Mouse (Mus musculus): ENCODE results near the gene Nedd4. TPM values are rescaled to one million over a fixed set of nuclear protein-coding genes. Genes with fewer than 3 reads are reported as not detected.

The Nedd4 gene
- polyA plus RNA-seq, 1 experiment from 2014 or later: 652 TPM

- no peak for ATAC-seq (ENCODE audit: low FRiP score, low TSS enrichment)
- Histone ChIP-seq H3K27ac (ENCODE audit: low read length) (no peak overlapping the region), H3K4me1 (ENCODE audit: insufficient read depth, low read length) (peaks cover 21% of the 10 kb centered on the region; the same call in 1 of the 2 replicates), H3K4me2 (replicated peaks; ENCODE audit: low read depth, low read length) (no peak overlapping the region), H3K9ac (replicated peaks; ENCODE audit: low read length) (no peak overlapping the region), H3K36me3 (ENCODE audit: insufficient read depth, low read length) (peaks cover 65% of the 10 kb centered on the region), H3K27me3 (ENCODE audit: insufficient read depth, low read length) (no peaks in the 10 kb centered on the region), H3K9me3 (ENCODE audit: low read length) (no peaks in the 10 kb centered on the region), H3K4me3 (ENCODE audit: low read length) (no peak overlapping the region)
- WGBS: 71% methylated on average over 5 of the region's 5 CpGs
Measured at GRCm38 (mm10) chr9:72691942-72692341, 29.8 kb downstream of the Nedd4 start.

GRCm38 (mm10) chr9:72693081-72693696 is 31.0 kb downstream of the Nedd4 start:
- no peak overlapping the region for H3K9ac ChIP-seq (replicated peaks; ENCODE audit: low read length)
- H3K27me3 ChIP-seq (ENCODE audit: insufficient read depth, low read length): no peaks in the 10 kb centered on the region
- H3K4me2 ChIP-seq (replicated peaks; ENCODE audit: low read depth, low read length): no peak overlapping the region
- peaks cover 59% of the 10 kb centered on the region for H3K36me3 ChIP-seq (ENCODE audit: insufficient read depth, low read length)
- no peak overlapping the region for H3K4me3 ChIP-seq (ENCODE audit: low read length)
- H3K4me1 ChIP-seq (ENCODE audit: insufficient read depth, low read length): peaks cover 29% of the 10 kb centered on the region
- 38% methylated on average over 24 of the region's 24 CpGs for WGBS
- no peaks in the 10 kb centered on the region for H3K9me3 ChIP-seq (ENCODE audit: low read length)
- no peak overlapping the region for H3K27ac ChIP-seq (ENCODE audit: low read length)
- no peak for ATAC-seq (ENCODE audit: low FRiP score, low TSS enrichment)

GRCm38 (mm10) chr9:72693861-72694260 is 31.7 kb downstream of the Nedd4 start:
- H3K4me1 ChIP-seq (ENCODE audit: insufficient read depth, low read length): peaks cover 33% of the 10 kb centered on the region
- WGBS: 83% methylated on average over 14 of the region's 14 CpGs
- no peaks in the 10 kb centered on the region for H3K9me3 ChIP-seq (ENCODE audit: low read length)
- no peaks in the 10 kb centered on the region for H3K27me3 ChIP-seq (ENCODE audit: insufficient read depth, low read length)
- H3K9ac ChIP-seq (replicated peaks; ENCODE audit: low read length): no peak overlapping the region
- no peak for ATAC-seq (ENCODE audit: low FRiP score, low TSS enrichment)
- H3K27ac ChIP-seq (ENCODE audit: low read length): no peak overlapping the region
- no peak overlapping the region for H3K4me2 ChIP-seq (replicated peaks; ENCODE audit: low read depth, low read length)
- H3K36me3 ChIP-seq (ENCODE audit: insufficient read depth, low read length): peaks cover 59% of the 10 kb centered on the region
- no peak overlapping the region for H3K4me3 ChIP-seq (ENCODE audit: low read length)

- no peak overlapping the region for H3K27ac ChIP-seq (ENCODE audit: low read length)
- no peak overlapping the region for H3K4me3 ChIP-seq (ENCODE audit: low read length)
- H3K9me3 ChIP-seq (ENCODE audit: low read length): no peaks in the 10 kb centered on the region
- H3K4me2 ChIP-seq (replicated peaks; ENCODE audit: low read depth, low read length): no peak overlapping the region
- H3K27me3 ChIP-seq (ENCODE audit: insufficient read depth, low read length): no peaks in the 10 kb centered on the region
- ATAC-seq (ENCODE audit: low FRiP score, low TSS enrichment): no peak
- peaks cover 50% of the 10 kb centered on the region for H3K36me3 ChIP-seq (ENCODE audit: insufficient read depth, low read length)
- 43% methylated on average over 3 of the region's 3 CpGs for WGBS
- H3K4me1 ChIP-seq (ENCODE audit: insufficient read depth, low read length): peaks cover 33% of the 10 kb centered on the region
- H3K9ac ChIP-seq (replicated peaks; ENCODE audit: low read length): no peak overlapping the region
Measured at GRCm38 (mm10) chr9:72696508-72696907, 34.4 kb downstream of the Nedd4 start.

GRCm38 (mm10) chr9:72697779-72698178 is 35.6 kb downstream of the Nedd4 start:
- H3K4me2 ChIP-seq (replicated peaks; ENCODE audit: low read depth, low read length): no peak overlapping the region
- ATAC-seq (ENCODE audit: low FRiP score, low TSS enrichment): no peak
- H3K9ac ChIP-seq (replicated peaks; ENCODE audit: low read length): no peak overlapping the region
- no peak overlapping the region for H3K4me3 ChIP-seq (ENCODE audit: low read length)
- no peaks in the 10 kb centered on the region for H3K27me3 ChIP-seq (ENCODE audit: insufficient read depth, low read length)
- 87% methylated on average over 4 of the region's 4 CpGs for WGBS
- no peaks in the 10 kb centered on the region for H3K9me3 ChIP-seq (ENCODE audit: low read length)
- peaks cover 33% of the 10 kb centered on the region for H3K4me1 ChIP-seq (ENCODE audit: insufficient read depth, low read length)
- H3K36me3 ChIP-seq (ENCODE audit: insufficient read depth, low read length): peaks cover 60% of the 10 kb centered on the region
- no peak overlapping the region for H3K27ac ChIP-seq (ENCODE audit: low read length)

GRCm38 (mm10) chr9:72699702-72700101 is 37.6 kb downstream of the Nedd4 start:
- Histone ChIP-seq H3K27ac (ENCODE audit: low read length) (no peak overlapping the region), H3K36me3 (ENCODE audit: insufficient read depth, low read length) (peaks cover 57% of the 10 kb centered on the region), H3K27me3 (ENCODE audit: insufficient read depth, low read length) (no peaks in the 10 kb centered on the region), H3K9me3 (ENCODE audit: low read length) (no peaks in the 10 kb centered on the region), H3K4me1 (ENCODE audit: insufficient read depth, low read length) (peaks cover 33% of the 10 kb centered on the region), H3K9ac (replicated peaks; ENCODE audit: low read length) (no peak overlapping the region), H3K4me3 (ENCODE audit: low read length) (no peak overlapping the region), H3K4me2 (replicated peaks; ENCODE audit: low read depth, low read length) (no peak overlapping the region)
- ATAC-seq (ENCODE audit: low FRiP score, low TSS enrichment): no peak
- 48% methylated on average over 3 of the region's 3 CpGs for WGBS

GRCm38 (mm10) chr9:72701441-72701840 is 39.3 kb downstream of the Nedd4 start:
- no peak overlapping the region for H3K27ac ChIP-seq (ENCODE audit: low read length)
- peaks cover 30% of the 10 kb centered on the region for H3K4me1 ChIP-seq (ENCODE audit: insufficient read depth, low read length)
- peaks cover 71% of the 10 kb centered on the region for H3K36me3 ChIP-seq (ENCODE audit: insufficient read depth, low read length)
- no peak overlapping the region for H3K9ac ChIP-seq (replicated peaks; ENCODE audit: low read length)
- no peak for ATAC-seq (ENCODE audit: low FRiP score, low TSS enrichment)
- H3K4me2 ChIP-seq (replicated peaks; ENCODE audit: low read depth, low read length): no peak overlapping the region
- H3K9me3 ChIP-seq (ENCODE audit: low read length): no peaks in the 10 kb centered on the region
- 64% methylated on average over 8 of the region's 8 CpGs for WGBS
- no peaks in the 10 kb centered on the region for H3K27me3 ChIP-seq (ENCODE audit: insufficient read depth, low read length)
- no peak overlapping the region for H3K4me3 ChIP-seq (ENCODE audit: low read length)

GRCm38 (mm10) chr9:72702075-72702474 is 39.9 kb downstream of the Nedd4 start:
- peaks cover 75% of the 10 kb centered on the region for H3K36me3 ChIP-seq (ENCODE audit: insufficient read depth, low read length)
- H3K27me3 ChIP-seq (ENCODE audit: insufficient read depth, low read length): no peaks in the 10 kb centered on the region
- no peak overlapping the region for H3K4me3 ChIP-seq (ENCODE audit: low read length)
- 42% methylated on average over 2 of the region's 2 CpGs for WGBS
- H3K9ac ChIP-seq (replicated peaks; ENCODE audit: low read length): no peak overlapping the region
- H3K4me1 ChIP-seq (ENCODE audit: insufficient read depth, low read length): peaks cover 24% of the 10 kb centered on the region
- H3K9me3 ChIP-seq (ENCODE audit: low read length): no peaks in the 10 kb centered on the region
- H3K27ac ChIP-seq (ENCODE audit: low read length): no peak overlapping the region
- no peak overlapping the region for H3K4me2 ChIP-seq (replicated peaks; ENCODE audit: low read depth, low read length)
- no peak for ATAC-seq (ENCODE audit: low FRiP score, low TSS enrichment)

- WGBS: 89% methylated on average over 4 of the region's 4 CpGs
- H3K4me1 ChIP-seq (ENCODE audit: insufficient read depth, low read length): peaks cover 18% of the 10 kb centered on the region
- peaks cover 74% of the 10 kb centered on the region for H3K36me3 ChIP-seq (ENCODE audit: insufficient read depth, low read length)
- no peak overlapping the region for H3K9ac ChIP-seq (replicated peaks; ENCODE audit: low read length)
- H3K27me3 ChIP-seq (ENCODE audit: insufficient read depth, low read length): no peaks in the 10 kb centered on the region
- no peak overlapping the region for H3K4me2 ChIP-seq (replicated peaks; ENCODE audit: low read depth, low read length)
- no peak for ATAC-seq (ENCODE audit: low FRiP score, low TSS enrichment)
- no peak overlapping the region for H3K4me3 ChIP-seq (ENCODE audit: low read length)
- no peaks in the 10 kb centered on the region for H3K9me3 ChIP-seq (ENCODE audit: low read length)
- H3K27ac ChIP-seq (ENCODE audit: low read length): no peak overlapping the region
Measured at GRCm38 (mm10) chr9:72703142-72703541, 41.0 kb downstream of the Nedd4 start.

GRCm38 (mm10) chr9:72703754-72704153 is 41.6 kb downstream of the Nedd4 start:
- WGBS: 76% methylated on average over 6 of the region's 6 CpGs
- Histone ChIP-seq H3K36me3 (ENCODE audit: insufficient read depth, low read length) (peaks cover 72% of the 10 kb centered on the region), H3K4me2 (replicated peaks; ENCODE audit: low read depth, low read length) (no peak overlapping the region), H3K27me3 (ENCODE audit: insufficient read depth, low read length) (no peaks in the 10 kb centered on the region), H3K9me3 (ENCODE audit: low read length) (no peaks in the 10 kb centered on the region), H3K4me1 (ENCODE audit: insufficient read depth, low read length) (peaks cover 14% of the 10 kb centered on the region; the same call in 1 of the 2 replicates), H3K27ac (ENCODE audit: low read length) (no peak overlapping the region), H3K4me3 (ENCODE audit: low read length) (no peak overlapping the region), H3K9ac (replicated peaks; ENCODE audit: low read length) (no peak overlapping the region)
- ATAC-seq (ENCODE audit: low FRiP score, low TSS enrichment): no peak
